11 mouse cellular contexts compared by ENCODE assay signal in genomic region chr16:21642906-21643305, GRCm38 (mm10). TPM values are rescaled to one million over a fixed set of nuclear protein-coding genes. Genes with fewer than 3 reads are reported as not detected.
A peak's percentile ranks its signal among the peaks of the same experiment; 100 is the strongest.
DNase-seq lines count a peak whose midpoint lies in the region; ATAC-seq and TF ChIP-seq lines count a peak whose summit lies in the region.
"Had no signal": no experiment of that assay in that cellular context is flagged by ENCODE, and none has a peak within 500 bp of the region (broad histone marks: within the 10 kb centered on the region; RNA-seq: fewer than 3 reads in every experiment).

No protein-coding gene starts in this region.

- TF ChIP-seq CTCF in left cerebral cortex, adult 2 months (IDR thresholded peaks at IDR 0.05) = no peak

- no peak for ATAC-seq in heart, embryonic 11.5 days (replicated peaks; ENCODE audit: insufficient number of reproducible peaks, low FRiP score, low TSS enrichment)

- peaks cover 32% of the 10 kb centered on the region for H3K4me1 ChIP-seq in heart, embryonic 11.5 days (ENCODE audit: control insufficient read depth, insufficient read depth, low read length)

- no peaks in the 10 kb centered on the region for H3K9me3 ChIP-seq in heart, embryonic 11.5 days (replicated peaks; ENCODE audit: control insufficient read depth, low read length)
- H3K9me3 ChIP-seq: embryonic facial prominence, embryonic 13.5 days had no signal

- no peak overlapping the region for H3K9ac ChIP-seq in heart, embryonic 11.5 days (ENCODE audit: low read depth, low read length)

- no peaks in the 10 kb centered on the region for H3K27me3 ChIP-seq in heart, embryonic 11.5 days (ENCODE audit: control insufficient read depth, insufficient read depth, low read length)
- H3K27me3 ChIP-seq: embryonic facial prominence, embryonic 13.5 days had no signal

- intact Hi-C loops in left cerebral cortex, adult 2 months (cut with DNase I) = no loop called here
- intact Hi-C loops in left cerebral cortex, postnatal 10 days (cut with DNase I) = no loop called here
- intact Hi-C loops in heart, postnatal 10 days (cut with DNase I) = loop anchor here (5.0 kb wide), 2 partner anchors 49 to 146 kb away; partner anchors contain the start of gene 2510009E07Rik

- no peak overlapping the region for H3K4me2 ChIP-seq in heart, embryonic 11.5 days
- H3K4me2 ChIP-seq: embryonic facial prominence, embryonic 13.5 days had no signal

- 77% methylated on average over 5 of the region's 5 CpGs for WGBS in heart, embryonic 11.5 days (ENCODE audit: insufficient replicate concordance)

- H3K4me3 ChIP-seq in heart, embryonic 11.5 days (ENCODE audit: low read depth, low read length) = no peak overlapping the region
- no peak overlapping the region for H3K4me3 ChIP-seq in left cerebral cortex, adult 2 months
- H3K4me3 ChIP-seq: embryonic facial prominence, embryonic 13.5 days had no signal

- H3K27ac ChIP-seq in heart, embryonic 11.5 days (ENCODE audit: low read depth, low read length) = no peak overlapping the region
- peak overlapping the region; percentile 79; the same call in 1 of the 2 replicates for H3K27ac ChIP-seq in left cerebral cortex, adult 2 months
- H3K27ac ChIP-seq: embryonic facial prominence, embryonic 13.5 days had no signal

- H3K36me3 ChIP-seq in heart, embryonic 11.5 days (ENCODE audit: control insufficient read depth, insufficient read depth, low read length) = no peaks in the 10 kb centered on the region

- peak; percentile 78 to 80 for DNase-seq in heart, adult 18-20 months
- no peak for DNase-seq in left cerebral cortex, adult 2 months (ENCODE audit: extremely low spot score in 1 of 2, low spot score in 2 of 2)
- DNase-seq in left cerebral cortex, postnatal 10 days (ENCODE audit: extremely low spot score in 1 of 2, low spot score in 2 of 2) = no peak
- DNase-seq in A20 (ENCODE audit: low read depth, low spot score) = peak; percentile 10
- DNase-seq in heart, postnatal 10 days = peak; percentile 52 to 70
- DNase-seq in adrenal gland, adult 8-10 months = no peak
- no peak for DNase-seq in urinary bladder, postnatal 25 days (ENCODE audit: low spot score)
- DNase-seq: cerebellum, adult 9-11 months had no signal

RNA-seq across cellular contexts. Expression of gene 2510009E07Rik, which starts 51.6 kb away (rescaled TPM):
- 10 to 100 TPM; 20.5 to 21.7 TPM for total RNA-seq in heart, adult 18-20 months (2021)
- polyA plus RNA-seq in heart, embryonic 11.5 days (2014; fragmentation: Nextera tagmentation; extraction: Ambion mirVana) = 15.7 and 19.7 TPM in 2 replicates
- 10 to 100 TPM; 47.8 to 56.5 TPM for total RNA-seq in left cerebral cortex, adult 2 months (2021)
- total RNA-seq in left cerebral cortex, postnatal 10 days (2021) = 10 to 100 TPM; 73.8 to 79.5 TPM
- 10 to 100 TPM; 42.4 to 45.1 TPM for total RNA-seq in heart, postnatal 10 days (2021)
- 10 to 100 TPM; 19.6 to 26.0 (median 22.7) TPM for total RNA-seq in adrenal gland, adult 8-10 months (2022)
- total RNA-seq: MEL had no signal

Comparison
In these comparisons a context has a peak if more than half of its experiments do, and no peak if none do; other contexts are left out.
1. DNase-seq: peak in heart, adult 18-20 months (2 of 2), A20 (single experiment) and heart, postnatal 10 days (2 of 2); none in left cerebral cortex, adult 2 months (0 of 2), left cerebral cortex, postnatal 10 days (0 of 2), adrenal gland, adult 8-10 months (single experiment) and urinary bladder, postnatal 25 days (single experiment).